ENCODE assay signal across 16 mouse cellular contexts in the genomic region with DNA sequence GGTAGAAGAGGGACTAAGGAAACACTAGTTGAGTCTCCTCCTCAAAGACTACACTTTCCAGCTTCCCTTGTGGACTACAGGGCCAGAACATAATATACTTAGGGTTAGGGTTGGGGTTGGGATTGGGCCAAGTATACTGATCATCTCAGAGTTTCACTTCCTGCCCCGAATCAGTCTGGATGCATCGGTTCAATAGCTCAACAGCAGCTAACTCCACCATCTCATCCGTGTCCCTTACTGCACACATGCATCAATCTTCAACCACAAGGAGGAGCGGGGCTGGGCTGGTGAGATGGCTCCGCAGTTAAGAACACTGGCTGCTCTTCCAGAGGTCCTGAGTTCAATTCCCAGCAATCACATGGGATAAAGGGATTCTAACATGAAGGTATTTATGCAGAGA.
"Had no signal": no experiment of that assay in that cellular context is flagged by ENCODE, and none has a peak within 500 bp of the region (broad histone marks: within the 10 kb centered on the region; RNA-seq: fewer than 3 reads in every experiment).

No protein-coding gene starts in this region.

- H3K27me3 ChIP-seq: liver, embryonic 13.5 days; midbrain, embryonic 12.5 days; midbrain, embryonic 15.5 days; neural tube, embryonic 13.5 days; stomach, embryonic 15.5 days had no signal

- H3K4me1 ChIP-seq: liver, embryonic 13.5 days; midbrain, embryonic 12.5 days; midbrain, embryonic 15.5 days; neural tube, embryonic 13.5 days; stomach, embryonic 15.5 days had no signal

- DNase-seq: kidney, adult 18-20 months; kidney, adult 9 months; kidney, postnatal 14 days; kidney, postnatal 4 days; liver, embryonic 13.5 days; lung, adult 2 months; lung, postnatal 14 days; right cerebral cortex, postnatal 14 days; right cerebral cortex, postnatal 4 days; thymus, postnatal 25 days had no signal

- H3K4me3 ChIP-seq: liver, embryonic 13.5 days; midbrain, embryonic 12.5 days; midbrain, embryonic 15.5 days; myocyte; neural tube, embryonic 13.5 days; stomach, embryonic 15.5 days had no signal

- H3K36me3 ChIP-seq: liver, embryonic 13.5 days; midbrain, embryonic 12.5 days; midbrain, embryonic 15.5 days; neural tube, embryonic 13.5 days; stomach, embryonic 15.5 days had no signal

- H3K9me3 ChIP-seq: liver, embryonic 13.5 days; midbrain, embryonic 12.5 days; midbrain, embryonic 15.5 days; neural tube, embryonic 13.5 days; stomach, embryonic 15.5 days had no signal

- H3K9ac ChIP-seq: liver, embryonic 13.5 days; midbrain, embryonic 12.5 days; midbrain, embryonic 15.5 days; neural tube, embryonic 13.5 days; stomach, embryonic 15.5 days had no signal

- ATAC-seq: midbrain, embryonic 15.5 days had no signal

- H3K4me2 ChIP-seq: liver, embryonic 13.5 days; midbrain, embryonic 12.5 days; midbrain, embryonic 15.5 days; neural tube, embryonic 13.5 days; stomach, embryonic 15.5 days had no signal

- H3K27ac ChIP-seq: liver, embryonic 13.5 days; macrophage; midbrain, embryonic 12.5 days; midbrain, embryonic 15.5 days; neural tube, embryonic 13.5 days; stomach, embryonic 15.5 days had no signal
